Mouse (Mus musculus) limb, embryonic 11.5 days (tissue): ENCODE measurements around the gene Naf1. TPM values are rescaled to one million over a fixed set of nuclear protein-coding genes. Genes with fewer than 3 reads are reported as not detected.

Experiments
- ATAC-seq: fragments of 200-750 bp; cut with Nextera tagmentation; 2 replicates; pipeline ENCODE4 v1.8.0; 2017; ENCODE audit warnings: low read depth; ENCODE audit not compliant: insufficient number of reproducible peaks, low FRiP score, low TSS enrichment
- DNase-seq: peaks from one replicate; pipeline ENCODE4 v3.0.0-alpha.2; 2015; ENCODE audit warnings: low spot score
- H3K27ac ChIP-seq: fragments of 300-500 bp; sonication (generic); replicated peaks from 2 replicates; pipeline ENCODE4 v1.5.1; 2014; ENCODE audit warnings: low read depth, mild to moderate bottlenecking, low read length
- H3K27me3 ChIP-seq: fragments of 300-500 bp; sonication (generic); 2 replicates; pipeline ENCODE4 v1.6.1; 2014; ENCODE audit warnings: mild to moderate bottlenecking, low read length, mixed read lengths; ENCODE audit not compliant: control insufficient read depth, insufficient read depth
- H3K36me3 ChIP-seq: fragments of 300-500 bp; sonication (generic); 2 replicates; pipeline ENCODE4 v1.6.1; 2014; ENCODE audit warnings: mild to moderate bottlenecking, low read length, moderate library complexity, mixed read lengths; ENCODE audit not compliant: control insufficient read depth, insufficient read depth
- H3K4me1 ChIP-seq: fragments of 300-500 bp; sonication (generic); 2 replicates; pipeline ENCODE4 v1.6.1; 2014; ENCODE audit warnings: low read length, mixed read lengths; ENCODE audit not compliant: control insufficient read depth, insufficient read depth
- H3K4me2 ChIP-seq: fragments of 300-500 bp; sonication (generic); 2 replicates; pipeline ENCODE4 v1.6.1; 2014; ENCODE audit warnings: low read depth, mild to moderate bottlenecking, moderate library complexity; ENCODE audit not compliant: severe bottlenecking
- H3K4me3 ChIP-seq: fragments of 300-500 bp; sonication (generic); 2 replicates; pipeline ENCODE4 v1.5.1; 2014; ENCODE audit warnings: low read depth, low read length
- H3K9ac ChIP-seq: fragments of 300-500 bp; sonication (generic); 2 replicates; pipeline ENCODE4 v1.6.1; 2014; ENCODE audit warnings: mild to moderate bottlenecking, low read length
- H3K9me3 ChIP-seq: fragments of 300-500 bp; sonication (generic); 2 replicates; pipeline ENCODE4 v1.6.1; 2016; ENCODE audit warnings: low read length; ENCODE audit not compliant: control insufficient read depth
- WGBS: fragments of 180-500 bp; shearing (Covaris S2); extraction: QIAGEN DNeasy Blood & Tissue Kit; methylation state at CpG from one replicate; pipeline ENCODE4 v1.1.7; 2014; 5-methylcytosine and 5-hydroxymethylcytosine counted together
- polyA plus RNA-seq: library from polyadenylated mRNA; unstranded; fragments of >200 nt; fragmentation: Nextera tagmentation; extraction: Ambion mirVana; gene quantifications from 2 replicates; pipeline ENCODE4 v1.2.1, GENCODE M21; 2014

Gene Naf1
- polyA plus RNA-seq, 1 experiment from 2014 or later = 5.7 TPM

DNA sequence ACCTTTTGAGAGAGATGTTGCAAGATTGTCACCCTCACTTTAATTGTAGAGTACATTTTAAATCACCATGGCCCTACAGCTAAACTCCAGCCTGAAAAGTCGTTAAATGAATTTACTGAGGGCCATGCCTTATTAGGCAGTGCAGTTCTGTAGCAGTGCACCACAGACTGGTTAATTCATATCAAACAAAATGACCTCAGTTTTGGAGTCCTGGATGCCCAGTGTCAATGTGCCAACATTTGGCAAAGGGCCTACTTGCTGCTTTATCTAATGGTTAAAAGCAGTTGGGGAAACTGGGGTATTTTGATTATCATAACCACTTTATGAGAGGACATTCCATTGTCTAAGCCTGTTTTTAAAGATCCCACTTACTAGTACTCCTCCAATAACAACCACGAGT, 31.9 kb downstream of the Naf1 start:
- WGBS = 80% methylated on average over 2 of the region's 2 CpGs
- no peaks in the 10 kb centered on the region for H3K4me1 ChIP-seq
- no peak for ATAC-seq

GRCm38 (mm10) chr8:66905000-66905399, 45.0 kb downstream of the Naf1 start:
- Histone ChIP-seq H3K36me3 (no peaks in the 10 kb centered on the region), H3K4me3 (no peak overlapping the region), H3K4me2 (no peak overlapping the region), H3K9me3 (no peaks in the 10 kb centered on the region), H3K9ac (no peak overlapping the region), H3K4me1 (no peaks in the 10 kb centered on the region), H3K27me3 (no peaks in the 10 kb centered on the region), H3K27ac (no peak overlapping the region)
- WGBS = 81% methylated on average over 2 of the region's 2 CpGs
- ATAC-seq (no peak), DNase-seq (no peak)

More for the DNA sequence above, 31.9 kb downstream of the Naf1 start:
- Histone ChIP-seq H3K9me3 (no peaks in the 10 kb centered on the region), H3K4me3 (no peak overlapping the region), H3K9ac (no peak overlapping the region), H3K4me2 (no peak overlapping the region), H3K27me3 (no peaks in the 10 kb centered on the region), H3K36me3 (peaks cover 3% of the 10 kb centered on the region; the same call in 1 of the 2 replicates), H3K27ac (no peak overlapping the region)
- no peak for DNase-seq

- Histone ChIP-seq H3K4me3 (no peak overlapping the region), H3K36me3 (no peaks in the 10 kb centered on the region), H3K27me3 (no peaks in the 10 kb centered on the region), H3K9ac (no peak overlapping the region), H3K9me3 (no peaks in the 10 kb centered on the region), H3K4me1 (no peaks in the 10 kb centered on the region), H3K27ac (no peak overlapping the region), H3K4me2 (no peak overlapping the region)
- DNase-seq (no peak), ATAC-seq (no peak)
- 88% methylated on average over 4 of the region's 4 CpGs for WGBS
Measured at GRCm38 (mm10) chr8:66905557-66905956, 45.5 kb downstream of the Naf1 start.

- H3K4me3 ChIP-seq = no peak overlapping the region
- ATAC-seq (no peak), DNase-seq (no peak)
- H3K4me2 ChIP-seq = no peak overlapping the region
- no peak overlapping the region for H3K9ac ChIP-seq
- no peak overlapping the region for H3K27ac ChIP-seq
- no peaks in the 10 kb centered on the region for H3K36me3 ChIP-seq
- no peaks in the 10 kb centered on the region for H3K9me3 ChIP-seq
- H3K4me1 ChIP-seq = no peaks in the 10 kb centered on the region
- WGBS = 84% methylated on average over 8 of the region's 8 CpGs
- no peaks in the 10 kb centered on the region for H3K27me3 ChIP-seq
Measured at GRCm38 (mm10) chr8:66906116-66906515, 46.1 kb downstream of the Naf1 start.

- 55% methylated on average over 6 of the region's 6 CpGs for WGBS
- Histone ChIP-seq H3K9ac (no peak overlapping the region), H3K27me3 (no peaks in the 10 kb centered on the region), H3K9me3 (no peaks in the 10 kb centered on the region), H3K4me3 (no peak overlapping the region), H3K4me2 (no peak overlapping the region), H3K4me1 (no peaks in the 10 kb centered on the region), H3K27ac (no peak overlapping the region), H3K36me3 (no peaks in the 10 kb centered on the region)
- DNase-seq = no peak
- no peak for ATAC-seq
Measured at GRCm38 (mm10) chr8:66910684-66911083, 50.7 kb downstream of the Naf1 start.

GRCm38 (mm10) chr8:66913616-66914536, 53.9 kb downstream of the Naf1 start:
- Histone ChIP-seq H3K4me2 (no peak overlapping the region), H3K36me3 (no peaks in the 10 kb centered on the region), H3K27me3 (no peaks in the 10 kb centered on the region), H3K4me1 (no peaks in the 10 kb centered on the region), H3K27ac (no peak overlapping the region), H3K9ac (no peak overlapping the region), H3K9me3 (no peaks in the 10 kb centered on the region), H3K4me3 (no peak overlapping the region)
- ATAC-seq (no peak), DNase-seq (peak; percentile 37)
- WGBS = 67% methylated on average over 14 of the region's 14 CpGs

- DNase-seq (no peak), ATAC-seq (no peak)
- H3K27me3 ChIP-seq = no peaks in the 10 kb centered on the region
- no peak overlapping the region for H3K9ac ChIP-seq
- no peak overlapping the region for H3K4me2 ChIP-seq
- H3K36me3 ChIP-seq = no peaks in the 10 kb centered on the region
- no peak overlapping the region for H3K27ac ChIP-seq
- no peaks in the 10 kb centered on the region for H3K9me3 ChIP-seq
- no peaks in the 10 kb centered on the region for H3K4me1 ChIP-seq
- H3K4me3 ChIP-seq = no peak overlapping the region
- WGBS = 77% methylated on average over 7 of the region's 7 CpGs
Measured at GRCm38 (mm10) chr8:66916056-66916455, 56.0 kb downstream of the Naf1 start.

- Histone ChIP-seq H3K36me3 (no peaks in the 10 kb centered on the region), H3K4me2 (no peak overlapping the region), H3K9me3 (no peaks in the 10 kb centered on the region), H3K9ac (no peak overlapping the region), H3K4me1 (no peaks in the 10 kb centered on the region), H3K27me3 (no peaks in the 10 kb centered on the region), H3K4me3 (no peak overlapping the region), H3K27ac (no peak overlapping the region)
- ATAC-seq = no peak
- no peak for DNase-seq
- 73% methylated on average over 6 of the region's 6 CpGs for whole genome bisulfite sequencing
Measured at GRCm38 (mm10) chr8:66917695-66918467, 57.9 kb downstream of the Naf1 start.
